Mouse (Mus musculus): ENCODE data around the gene C1qtnf4.
"Not testable (repeated sequence)": the region's sequence is repeated elsewhere in the genome, so short reads cannot be mapped to it uniquely, and the experiment has no call there.

The C1qtnf4 gene

DNA sequence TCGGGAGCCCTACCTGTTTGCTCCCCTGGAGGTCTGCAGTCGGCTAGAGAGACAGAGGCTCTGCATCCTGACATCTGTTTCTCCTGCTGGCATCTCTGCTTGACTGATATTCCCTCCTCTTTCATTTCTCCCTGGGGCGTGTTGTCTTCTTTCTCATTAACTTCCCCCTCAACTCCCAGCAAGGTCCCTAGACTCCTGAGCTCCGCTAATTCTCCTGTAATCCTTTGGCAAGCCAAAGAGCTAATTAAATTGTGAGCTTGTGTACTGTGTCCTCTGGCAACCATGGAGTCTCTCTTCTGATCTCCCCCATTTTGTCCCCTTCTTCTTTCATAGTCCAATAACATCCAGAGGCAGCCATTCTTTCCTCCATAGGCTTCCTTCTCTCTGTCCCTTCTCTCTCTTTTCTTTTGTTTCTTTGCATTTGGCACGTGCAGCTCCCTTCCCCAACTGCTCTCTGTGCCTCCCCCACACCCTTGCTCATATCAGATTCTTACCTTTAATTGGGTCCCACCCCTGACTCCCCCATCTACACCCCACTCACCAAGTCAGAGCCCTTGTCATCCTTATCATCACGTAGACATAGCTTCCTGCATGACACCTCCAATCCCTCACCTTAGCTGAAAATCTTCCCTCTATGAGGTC, 5.4 kb upstream of the C1qtnf4 start:
- no peak for DNase-seq (ENCODE audit: extremely low read depth, low read depth, low spot score)

DNA sequence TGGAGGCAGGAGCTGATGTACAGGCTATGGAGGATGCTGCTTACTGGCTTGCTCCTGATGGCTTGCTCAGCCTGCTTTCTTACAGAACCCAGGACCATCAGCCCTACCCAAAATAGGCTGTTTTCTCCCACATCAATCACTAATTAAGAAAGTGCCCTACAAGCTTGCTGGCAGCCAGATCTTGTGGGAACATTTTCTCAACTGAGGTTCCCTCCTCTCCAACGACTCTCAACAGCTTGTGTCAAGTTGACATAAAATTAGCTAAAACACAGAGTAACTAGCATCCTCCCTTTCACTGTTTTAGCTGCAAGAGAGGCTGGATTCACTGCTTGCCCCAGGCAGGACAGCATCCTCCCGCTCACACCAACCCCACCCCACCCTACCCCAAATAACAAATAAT, 3.8 kb upstream of the C1qtnf4 start:
- no peak for DNase-seq (ENCODE audit: extremely low read depth, low read depth, low spot score)

DNA sequence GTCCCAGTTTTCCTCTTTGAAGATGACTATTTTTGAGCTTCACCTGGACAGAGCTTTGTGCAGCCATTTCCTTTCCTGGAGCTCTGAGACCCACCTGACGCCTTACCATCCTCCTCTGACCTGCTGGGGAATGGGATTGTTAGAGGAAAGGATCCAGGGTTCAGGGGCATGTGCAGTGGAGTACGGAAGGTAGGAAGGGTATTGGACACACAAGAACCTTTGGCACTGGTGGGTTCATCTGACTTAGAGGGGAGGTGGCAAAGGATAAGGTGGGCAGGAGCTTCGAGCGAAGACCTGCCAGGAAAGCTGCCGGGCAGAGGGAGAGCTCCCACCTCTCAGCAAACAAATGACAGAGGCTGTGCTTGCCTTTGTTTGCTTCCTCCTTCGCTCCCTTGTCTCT, 776 bp downstream of the C1qtnf4 start:
- no peak for DNase-seq (ENCODE audit: extremely low read depth, low read depth, low spot score)

DNA sequence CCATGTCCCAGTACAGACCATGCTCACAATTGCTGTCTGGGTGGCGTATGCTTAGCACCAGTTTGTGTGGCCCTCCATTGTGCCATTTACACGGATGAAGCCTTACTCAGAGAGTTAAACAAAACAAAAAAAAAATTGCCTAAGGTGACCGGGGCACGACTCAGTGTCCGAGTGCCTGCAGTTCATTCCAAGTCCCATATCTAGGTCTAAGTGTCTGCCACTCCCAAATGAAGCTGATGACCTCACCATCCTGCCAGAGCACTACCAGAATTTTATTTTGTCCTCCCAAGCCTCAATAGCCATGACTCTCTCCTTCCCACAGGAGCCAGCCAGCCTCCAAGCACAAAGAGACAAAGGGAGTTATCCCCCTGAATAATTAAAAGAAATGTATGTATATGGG, 2.0 kb downstream of the C1qtnf4 start:
- no peak for DNase-seq (ENCODE audit: extremely low read depth, low read depth, low spot score)

DNA sequence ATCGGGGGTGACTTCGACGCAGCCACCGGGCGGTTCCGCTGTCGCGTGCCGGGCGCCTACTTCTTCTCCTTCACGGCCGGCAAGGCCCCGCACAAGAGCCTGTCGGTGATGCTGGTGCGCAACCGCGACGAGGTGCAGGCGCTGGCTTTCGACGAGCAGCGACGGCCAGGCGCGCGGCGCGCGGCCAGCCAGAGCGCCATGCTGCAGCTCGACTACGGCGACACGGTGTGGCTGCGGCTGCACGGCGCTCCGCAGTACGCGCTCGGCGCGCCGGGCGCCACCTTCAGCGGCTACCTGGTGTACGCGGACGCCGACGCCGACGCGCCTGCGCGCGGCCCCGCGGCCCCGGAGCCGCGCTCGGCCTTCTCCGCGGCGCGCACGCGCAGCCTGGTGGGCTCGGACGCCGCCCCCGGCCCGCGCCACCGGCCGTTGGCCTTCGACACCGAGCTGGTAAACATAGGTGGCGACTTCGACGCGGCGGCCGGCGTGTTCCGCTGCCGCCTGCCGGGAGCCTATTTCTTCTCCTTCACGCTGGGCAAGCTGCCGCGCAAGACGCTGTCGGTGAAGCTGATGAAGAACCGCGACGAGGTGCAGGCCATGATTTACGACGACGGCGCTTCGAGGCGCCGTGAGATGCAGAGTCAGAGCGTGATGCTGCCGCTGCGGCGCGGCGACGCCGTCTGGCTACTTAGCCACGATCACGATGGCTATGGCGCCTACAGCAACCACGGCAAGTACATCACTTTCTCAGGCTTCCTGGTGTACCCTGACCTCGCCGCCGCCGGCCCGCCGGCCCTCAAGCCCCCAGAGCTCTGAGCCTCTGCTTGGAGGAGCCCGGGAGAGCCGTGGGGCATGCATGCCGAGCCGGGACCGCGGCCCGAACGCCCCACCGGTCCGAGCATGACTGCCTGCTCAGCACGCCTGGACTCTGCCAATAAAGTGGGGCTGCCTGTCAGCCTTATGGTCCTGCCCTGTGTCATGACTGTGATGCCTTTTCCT, 4.2 kb downstream of the C1qtnf4 start:
- no peak for DNase-seq (ENCODE audit: extremely low read depth, low read depth, low spot score)

DNA sequence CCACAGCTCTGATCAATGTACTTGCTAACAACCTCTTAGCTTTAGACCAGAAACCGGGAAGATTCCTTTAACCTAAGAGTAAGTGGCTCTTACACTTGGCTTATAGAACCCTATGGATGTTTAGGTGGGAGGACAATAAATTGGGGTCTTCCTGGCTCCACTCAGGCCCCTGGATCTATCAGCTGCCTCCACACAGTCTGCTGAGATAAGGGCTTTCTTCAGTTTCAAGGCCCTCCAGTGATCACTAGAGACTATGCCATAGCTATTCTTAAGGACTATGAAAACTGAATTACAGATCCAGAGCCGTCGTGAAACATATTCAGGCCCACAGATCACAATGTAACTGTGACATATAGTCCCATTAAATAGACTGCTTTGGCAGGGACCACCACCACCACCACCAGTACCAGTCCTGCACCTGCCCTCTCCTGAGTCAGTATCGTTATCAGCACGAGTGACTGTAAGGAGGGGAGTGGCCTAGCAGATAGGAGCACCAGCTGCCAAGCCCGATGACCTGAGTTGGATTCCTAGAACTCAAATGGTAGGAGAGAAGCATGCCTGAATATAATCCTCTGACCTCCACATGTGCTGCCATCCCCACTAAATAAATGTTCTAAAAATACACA, 8.1 kb downstream of the C1qtnf4 start:
- no peak for DNase-seq (ENCODE audit: extremely low read depth, low read depth, low spot score)

DNA sequence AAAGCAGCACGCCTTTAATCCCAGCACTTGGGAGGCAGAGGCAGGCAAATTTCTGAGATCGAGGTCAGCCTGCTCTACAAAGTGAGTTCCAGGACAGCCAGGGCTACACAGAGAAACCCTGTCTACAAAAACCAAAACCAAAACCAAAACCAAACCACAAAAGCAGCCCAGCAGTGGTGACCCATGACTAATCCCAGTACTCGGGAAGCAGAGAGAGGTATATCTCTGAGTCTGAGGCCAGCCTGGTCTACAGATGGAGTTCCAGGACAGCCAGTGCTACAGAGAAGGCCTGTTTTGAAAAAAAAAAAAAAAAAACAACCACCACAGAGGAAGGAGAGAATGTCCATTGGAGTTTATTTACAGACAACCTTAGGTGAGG, 8.6 kb downstream of the C1qtnf4 start:
- DNase-seq (ENCODE audit: extremely low read depth, low read depth, low spot score) = not testable (repeated sequence)

DNA sequence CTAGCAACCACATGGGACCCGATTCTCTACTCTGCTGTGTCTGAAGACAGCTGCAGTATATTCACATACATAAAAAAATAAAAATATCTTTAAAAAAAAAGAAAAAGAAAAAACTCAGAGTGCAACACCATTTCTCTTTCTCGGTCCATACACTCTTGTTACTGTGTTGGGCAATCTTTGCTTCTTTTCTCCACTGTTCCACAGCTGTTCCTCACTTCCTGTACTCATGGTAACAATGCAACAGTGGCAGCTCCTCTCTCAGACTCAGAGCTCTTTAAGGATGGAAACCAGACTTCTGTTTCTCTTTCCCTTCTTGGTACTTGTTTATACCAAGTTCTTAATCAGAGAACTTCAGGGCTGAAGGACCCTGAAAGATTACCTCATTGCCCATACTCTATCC, 17.7 kb downstream of the C1qtnf4 start:
- no peak for DNase-seq (ENCODE audit: extremely low read depth, low read depth, low spot score)

DNA sequence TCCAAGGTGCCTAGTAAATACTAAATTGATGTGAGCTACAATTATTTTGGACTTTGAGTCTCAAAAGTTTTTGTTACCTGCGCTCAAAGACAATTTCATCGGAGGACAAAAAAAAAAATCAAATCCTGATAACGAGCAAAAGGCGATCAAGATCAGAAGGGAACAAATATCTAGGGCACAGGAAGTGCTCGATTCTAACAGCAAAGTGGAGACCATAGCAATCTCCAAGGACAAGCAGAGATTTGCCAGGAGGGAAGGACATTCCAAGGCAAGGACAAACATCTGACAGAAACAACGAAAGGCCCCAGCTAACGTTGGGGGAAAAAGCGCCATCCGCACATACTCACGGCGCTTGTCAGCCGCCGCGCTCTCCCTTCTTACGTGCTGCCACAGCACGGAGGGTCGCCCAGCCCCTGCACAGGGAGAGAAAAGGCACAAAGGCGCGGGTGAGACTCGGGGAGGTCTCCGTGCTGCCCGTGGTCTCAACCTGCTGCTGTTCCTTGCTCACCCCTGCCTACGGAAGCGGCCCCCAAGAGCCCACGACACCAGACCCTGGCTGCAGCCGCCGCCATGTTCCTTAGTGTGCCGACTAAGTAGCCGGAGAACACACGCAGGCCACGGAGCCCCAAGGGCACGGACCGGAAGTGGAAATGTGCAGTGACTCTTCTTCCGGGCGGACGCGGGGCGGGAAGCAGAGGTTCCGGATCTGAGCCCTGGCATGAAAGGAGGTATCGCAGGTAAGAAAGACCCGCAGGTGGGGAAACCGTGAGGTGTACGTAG, 18.6 kb downstream of the C1qtnf4 start, which contains the start of the genes Kbtbd4 and Ndufs3:
Gene Kbtbd4 (plus strand): TSS at position 665 of the 780 bp plus-strand sequence.
Gene Ndufs3 (minus strand): TSS at position 752 of the 780 bp plus-strand sequence.
- peak; percentile 33 for DNase-seq (ENCODE audit: extremely low read depth, low read depth, low spot score)

DNA sequence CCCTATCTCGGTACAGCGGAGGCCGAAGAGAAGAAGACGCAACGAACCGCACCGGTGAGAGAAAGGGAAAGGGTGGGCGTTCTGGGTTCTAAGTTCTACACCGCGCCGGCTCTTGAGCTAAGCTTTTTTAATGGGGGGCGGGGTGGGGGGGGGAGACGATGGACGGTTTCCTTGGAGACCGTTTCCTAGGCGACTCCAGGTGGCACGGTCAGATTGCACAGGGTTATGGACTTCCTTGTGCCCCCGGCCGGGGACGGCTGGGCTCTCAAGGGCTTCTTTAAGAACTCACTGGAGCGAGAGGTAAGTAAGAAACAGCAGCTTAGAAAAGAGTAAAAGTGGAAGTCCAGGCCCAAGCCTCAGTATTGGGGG, 19.2 kb downstream of the C1qtnf4 start:
- no peak for DNase-seq (ENCODE audit: extremely low read depth, low read depth, low spot score)

DNA sequence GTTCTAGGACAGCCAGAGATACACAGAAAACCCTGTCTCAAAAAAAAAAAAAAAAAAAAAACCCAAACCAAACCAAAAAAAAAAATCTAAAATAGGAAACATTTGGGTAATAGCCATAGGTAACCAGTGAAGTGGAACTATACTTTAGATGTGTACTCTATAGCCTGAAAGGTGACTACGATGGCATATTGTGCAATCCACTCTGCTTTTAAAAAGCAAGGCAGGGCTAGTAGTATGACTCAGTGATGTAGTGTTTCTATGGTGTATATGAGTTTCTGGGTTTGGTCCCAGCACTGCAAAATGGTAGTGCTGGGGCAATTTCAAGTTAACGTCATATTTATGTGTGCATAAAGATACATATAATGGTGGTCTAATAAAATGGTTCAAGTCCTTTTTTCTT, 21.1 kb downstream of the C1qtnf4 start:
- DNase-seq (ENCODE audit: extremely low read depth, low read depth, low spot score) = no peak

DNA sequence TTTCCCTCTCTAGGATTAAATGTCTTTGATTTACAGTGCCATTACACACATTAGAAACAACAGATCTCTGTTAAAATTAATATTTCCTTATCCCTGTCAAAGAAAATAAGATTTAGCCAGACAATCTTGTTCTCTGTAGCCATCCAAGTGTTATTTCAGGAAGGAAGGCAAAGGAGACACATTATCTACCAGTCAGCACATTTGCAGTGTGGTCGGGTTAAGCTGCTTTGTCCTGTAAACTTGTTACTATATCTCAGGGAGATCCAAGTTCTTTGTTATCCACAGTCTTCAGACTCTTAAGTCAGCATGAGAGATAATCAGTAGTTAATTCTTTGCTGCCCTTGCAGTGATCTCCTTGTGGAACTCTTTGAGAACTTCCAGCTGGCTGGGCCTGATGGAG, 25.2 kb downstream of the C1qtnf4 start:
- DNase-seq (ENCODE audit: extremely low read depth, low read depth, low spot score) = no peak

DNA sequence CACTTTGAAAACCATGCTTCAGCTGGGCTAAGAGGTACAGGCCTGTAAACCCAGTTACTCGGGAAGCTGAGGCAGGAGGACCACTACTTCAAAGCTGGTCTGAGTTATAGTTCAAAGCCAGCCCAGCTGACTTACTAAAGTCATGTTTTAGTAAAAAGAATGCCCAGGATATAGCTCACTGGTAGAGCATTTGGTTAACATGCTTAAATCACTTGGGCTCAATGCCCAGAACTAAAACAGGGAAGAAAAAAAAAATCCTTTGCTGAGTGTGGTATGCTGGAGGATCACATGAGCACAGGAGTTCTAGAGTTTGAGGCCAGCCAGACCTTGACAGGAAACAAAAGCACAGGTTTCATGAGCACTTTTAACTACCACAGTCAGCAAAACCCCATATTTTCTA, 26.0 kb downstream of the C1qtnf4 start:
- DNase-seq (ENCODE audit: extremely low read depth, low read depth, low spot score) = no peak

DNA sequence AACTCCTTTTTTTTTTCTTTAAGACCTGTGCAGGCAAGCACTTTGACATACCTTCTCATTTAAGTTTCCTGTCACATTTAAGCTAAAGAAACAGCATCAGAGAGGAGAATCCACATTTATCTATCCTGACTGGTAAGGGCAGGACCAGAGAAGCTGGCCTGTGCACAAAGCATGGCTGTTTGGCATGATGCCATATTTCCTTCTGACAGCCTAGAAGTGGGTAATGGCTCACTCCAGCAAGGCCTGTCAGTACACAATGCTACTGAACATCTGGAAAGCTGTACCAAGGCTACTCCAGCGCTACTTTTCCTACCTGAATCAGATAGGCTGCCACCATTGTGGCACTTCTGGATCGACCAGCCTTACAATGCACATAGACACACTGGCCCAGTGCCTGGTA, 28.0 kb downstream of the C1qtnf4 start:
- DNase-seq (ENCODE audit: extremely low read depth, low read depth, low spot score) = no peak

DNA sequence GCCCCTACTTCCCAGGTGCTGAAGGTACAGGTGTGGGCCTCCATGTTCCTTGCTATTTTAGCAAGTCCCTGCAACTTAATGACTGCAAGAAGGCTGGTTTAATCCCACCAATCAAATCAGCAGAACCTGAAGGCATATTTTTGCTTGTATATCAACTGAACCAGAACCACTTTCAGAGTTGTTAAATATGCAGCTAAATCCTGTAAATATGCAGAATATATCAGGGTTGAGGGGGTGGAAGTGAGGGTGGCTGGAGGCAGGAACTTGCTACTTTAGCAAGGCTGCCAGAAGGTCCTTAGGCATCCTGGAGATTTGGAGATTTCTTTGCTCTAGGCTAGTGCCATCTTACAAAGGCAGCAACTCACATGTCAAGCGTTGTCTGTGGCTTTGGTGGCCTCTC, 29.9 kb downstream of the C1qtnf4 start:
- DNase-seq (ENCODE audit: extremely low read depth, low read depth, low spot score) = no peak

DNA sequence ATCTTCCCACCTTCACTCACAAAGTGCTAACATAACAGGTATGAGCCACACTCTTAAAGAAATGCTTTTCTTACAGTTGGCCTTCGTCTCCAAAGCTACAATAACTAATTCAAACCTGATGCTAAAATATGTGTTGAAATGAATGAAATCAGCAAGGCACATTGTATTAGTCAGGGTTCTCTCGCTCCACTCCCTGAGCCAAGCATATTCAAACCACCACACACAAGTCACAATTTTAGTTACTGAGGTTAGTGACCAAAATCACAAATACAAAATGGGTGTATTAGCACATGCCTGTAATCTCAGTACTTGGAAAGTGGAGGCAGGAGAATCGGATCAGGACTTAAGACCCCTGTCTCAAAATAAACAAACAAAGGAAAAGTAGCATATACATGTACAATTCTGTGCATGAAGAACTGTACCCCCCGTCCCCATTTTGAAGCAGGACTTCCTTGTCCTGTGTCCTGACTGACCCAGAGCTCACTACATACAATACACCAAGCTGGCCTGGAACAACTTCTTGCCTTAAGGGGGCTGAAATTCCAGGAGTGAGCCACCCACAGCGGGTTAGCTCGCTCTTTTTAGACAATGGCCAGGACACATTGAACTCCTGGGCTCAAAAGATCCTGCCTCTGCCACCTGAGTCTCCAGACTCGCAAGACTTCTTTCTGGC, 31.0 kb downstream of the C1qtnf4 start:
- no peak for DNase-seq (ENCODE audit: extremely low read depth, low read depth, low spot score)

DNA sequence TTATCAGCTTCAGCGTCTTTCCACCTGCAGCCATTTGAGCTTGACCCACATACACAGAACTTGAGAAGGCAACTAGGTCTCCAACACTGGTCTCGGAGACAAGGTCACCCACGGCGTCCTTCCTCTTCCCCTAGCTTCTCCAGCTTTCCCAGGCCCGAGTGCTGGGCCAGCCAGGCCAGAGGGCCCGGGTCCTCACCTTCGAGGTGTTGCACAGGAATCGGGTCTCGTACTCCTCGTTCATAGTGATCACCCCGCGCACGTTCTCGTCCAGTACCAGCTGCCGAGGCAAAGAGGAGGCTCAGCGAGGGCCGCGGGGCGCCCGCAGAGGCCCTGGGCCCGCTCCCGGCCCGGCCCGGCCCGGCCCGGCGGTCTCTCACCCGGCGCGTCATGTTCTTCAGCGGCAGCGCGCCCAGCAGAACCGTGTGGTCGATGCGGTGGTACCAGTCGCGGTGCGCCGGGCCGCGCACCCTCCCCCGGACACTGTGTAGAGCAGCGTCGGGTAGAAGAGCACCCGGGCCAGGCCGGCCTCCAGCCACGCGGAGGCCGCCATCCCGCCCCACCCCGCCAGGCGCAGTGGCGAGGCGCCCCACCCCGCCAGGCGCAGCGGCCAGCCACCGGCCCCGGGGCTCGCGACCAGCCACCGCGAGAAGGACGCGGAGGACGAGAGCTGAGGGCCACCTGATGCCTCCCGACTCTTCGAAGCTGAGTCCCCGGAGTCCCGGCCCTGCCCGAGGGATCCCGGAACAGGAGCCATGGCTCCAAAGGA, 31.8 kb downstream of the C1qtnf4 start:
- no peak for DNase-seq (ENCODE audit: extremely low read depth, low read depth, low spot score)

DNA sequence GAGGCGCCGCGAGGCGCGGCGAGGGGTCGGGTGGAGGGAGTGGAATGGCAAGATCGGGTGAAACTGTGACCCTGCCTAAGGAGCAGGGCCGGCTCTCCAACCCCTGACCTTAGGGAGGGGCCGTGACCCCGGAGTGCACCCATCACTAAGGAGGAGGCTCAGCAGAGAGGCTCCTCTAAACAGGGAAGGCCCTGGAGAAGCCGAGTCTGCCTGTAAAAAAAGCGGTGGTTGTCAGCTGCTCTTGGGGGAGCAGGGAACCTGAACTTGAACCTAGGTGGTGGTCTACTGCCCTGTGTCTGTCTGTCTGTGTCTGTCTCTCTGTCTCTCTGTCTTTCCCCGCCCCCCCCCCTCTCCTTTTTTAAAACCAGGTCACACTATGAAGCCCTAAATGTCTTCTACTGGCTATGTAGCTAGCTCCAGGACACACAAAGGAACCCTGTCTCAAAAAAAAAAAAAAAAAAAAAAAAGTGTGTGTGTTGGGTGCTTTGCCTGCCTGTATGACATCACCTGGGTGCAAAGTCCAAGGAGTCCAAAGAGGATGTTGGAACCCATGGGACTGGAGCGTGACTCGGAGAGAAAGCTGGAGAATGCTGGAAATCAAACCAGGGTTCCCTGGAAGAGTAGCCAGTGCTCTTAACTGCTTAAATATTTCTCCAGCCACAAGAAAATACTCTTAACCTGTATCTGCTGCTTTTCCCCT, 32.5 kb downstream of the C1qtnf4 start:
- no peak for DNase-seq (ENCODE audit: extremely low read depth, low read depth, low spot score)

DNA sequence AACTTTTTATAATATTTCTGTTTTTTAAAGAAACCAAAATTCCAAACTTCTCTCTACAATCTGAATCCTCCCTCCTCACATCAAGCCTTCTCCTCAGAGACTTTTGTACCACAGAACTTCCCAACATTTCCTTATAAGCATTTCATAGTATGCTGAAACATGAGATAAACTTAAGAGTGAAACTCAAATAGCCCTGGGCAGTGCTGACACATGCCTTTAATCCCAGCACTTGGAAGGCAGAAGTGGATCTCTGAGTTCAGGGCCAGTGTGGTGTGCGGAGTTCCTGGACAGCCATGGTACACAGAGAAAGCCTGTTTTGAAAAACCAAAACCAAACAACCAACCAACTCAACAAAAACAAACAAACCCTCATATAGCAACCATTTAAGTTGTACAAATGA, 35.5 kb downstream of the C1qtnf4 start:
- DNase-seq (ENCODE audit: extremely low read depth, low read depth, low spot score) = peak; percentile 61
